Mouse (Mus musculus): ENCODE data around the gene Hist1h4b. TPM values are rescaled to one million over a fixed set of nuclear protein-coding genes. Genes with fewer than 3 reads are reported as not detected.

Hist1h4b gene
- polyA plus RNA-seq, 1 experiment from 2014 or later: 5.9 TPM

- ATAC-seq (replicated peaks; ENCODE audit: low FRiP score) (no peak), DNase-seq (ENCODE audit: low spot score) (no peak)
- Histone ChIP-seq H3K4me1 (replicated peaks; ENCODE audit: control insufficient read depth, insufficient read depth, low read length) (no peaks in the 10 kb centered on the region), H3K4me3 (ENCODE audit: low read depth, low read length) (no peak overlapping the region), H3K9me3 (ENCODE audit: control insufficient read depth, low read length) (no peaks in the 10 kb centered on the region), H3K9ac (ENCODE audit: low read length) (no peak overlapping the region), H3K36me3 (ENCODE audit: control insufficient read depth, insufficient read depth, low read length) (no peaks in the 10 kb centered on the region), H3K27ac (ENCODE audit: low read depth, low read length) (no peak overlapping the region), H3K4me2 (ENCODE audit: low read depth, low read length, severe bottlenecking) (no peak overlapping the region), H3K27me3 (ENCODE audit: control insufficient read depth, insufficient read depth, low read length) (no peaks in the 10 kb centered on the region)
- 87% methylated on average over 2 of the region's 2 CpGs for WGBS
These were observed 47.7 kb downstream of the Hist1h4b start for GRCm38 (mm10) chr13:23804532-23804931.

GRCm38 (mm10) chr13:23806422-23807052 is 49.7 kb downstream of the Hist1h4b start, which contains the start of gene Slc17a2:
Slc17a2 (plus strand) TSS chr13:23806993.
- DNase-seq (ENCODE audit: low spot score) (no peak), ATAC-seq (replicated peaks; ENCODE audit: low FRiP score) (no peak)
- no peaks in the 10 kb centered on the region for H3K4me1 ChIP-seq (replicated peaks; ENCODE audit: control insufficient read depth, insufficient read depth, low read length)
- H3K9me3 ChIP-seq (ENCODE audit: control insufficient read depth, low read length): no peaks in the 10 kb centered on the region
- no peak within 1 kb of the TSS for H3K4me2 ChIP-seq (ENCODE audit: low read depth, low read length, severe bottlenecking)
- no peaks in the 10 kb centered on the region for H3K36me3 ChIP-seq (ENCODE audit: control insufficient read depth, insufficient read depth, low read length)
- 88% methylated on average over 15 of the region's 15 CpGs for WGBS
- H3K27me3 ChIP-seq (ENCODE audit: control insufficient read depth, insufficient read depth, low read length): no peaks in the 10 kb centered on the region
- no peak within 1 kb of the TSS for H3K27ac ChIP-seq (ENCODE audit: low read depth, low read length)
- no peak within 1 kb of the TSS for H3K4me3 ChIP-seq (ENCODE audit: low read depth, low read length)
- H3K9ac ChIP-seq (ENCODE audit: low read length): no peak within 1 kb of the TSS

Small RNA genes lying within 50 kb of the gene (microRNA-seq; reads per million reads assigned to microRNA genes)
- gene Gm44314 (ENCODE audit: insufficient number of aligned reads): not detected
- gene Gm44484 (ENCODE audit: insufficient number of aligned reads): not detected

Other genes starting within 250 kb of the Hist1h4b start
- 2.0 and 4.9 TPM in 2 replicates for gene Hist1h4h, start 226.0 kb upstream of the Hist1h4b start, polyA plus RNA-seq (2014; fragmentation: Nextera tagmentation; extraction: Ambion mirVana)
- 7.7 and 9.3 TPM in 2 replicates for gene Hist1h2af, start 223.1 kb upstream of the Hist1h4b start, polyA plus RNA-seq (2014; fragmentation: Nextera tagmentation; extraction: Ambion mirVana)
- 5.2 and 5.7 TPM in 2 replicates for gene Hist1h3g, start 221.6 kb upstream of the Hist1h4b start, polyA plus RNA-seq (2014; fragmentation: Nextera tagmentation; extraction: Ambion mirVana)
- gene Hist1h2bh, start 213.6 kb upstream of the Hist1h4b start, polyA plus RNA-seq (2014; fragmentation: Nextera tagmentation; extraction: Ambion mirVana): 0.85 and 1.2 TPM in 2 replicates
- 0.92 and 1.4 TPM in 2 replicates for gene Hist1h3f, start 213.0 kb upstream of the Hist1h4b start, polyA plus RNA-seq (2014; fragmentation: Nextera tagmentation; extraction: Ambion mirVana)
- 1.2 and 1.3 TPM in 2 replicates for gene Hist1h4f, start 205.4 kb upstream of the Hist1h4b start, polyA plus RNA-seq (2014; fragmentation: Nextera tagmentation; extraction: Ambion mirVana)
- 0.87 and 0.92 TPM in 2 replicates for gene Hist1h1d, start 203.8 kb upstream of the Hist1h4b start, polyA plus RNA-seq (2014; fragmentation: Nextera tagmentation; extraction: Ambion mirVana)
- 6.7 and 10.4 TPM in 2 replicates for gene Hist1h3e, start 194.6 kb upstream of the Hist1h4b start, polyA plus RNA-seq (2014; fragmentation: Nextera tagmentation; extraction: Ambion mirVana)
- gene Hist1h2ae, start 185.8 kb upstream of the Hist1h4b start, polyA plus RNA-seq (2014; fragmentation: Nextera tagmentation; extraction: Ambion mirVana): 96.4 and 102 TPM in 2 replicates
- 7.4 and 10.0 TPM in 2 replicates for gene Hist1h2bg, start 185.6 kb upstream of the Hist1h4b start, polyA plus RNA-seq (2014; fragmentation: Nextera tagmentation; extraction: Ambion mirVana)
- gene Hist1h2bf, start 182.8 kb upstream of the Hist1h4b start, polyA plus RNA-seq (2014; fragmentation: Nextera tagmentation; extraction: Ambion mirVana): 4.5 and 5.9 TPM in 2 replicates
- 2.5 and 3.0 TPM in 2 replicates for gene Hist1h2ad, start 182.6 kb upstream of the Hist1h4b start, polyA plus RNA-seq (2014; fragmentation: Nextera tagmentation; extraction: Ambion mirVana)
- gene Hist1h3d, start 181.2 kb upstream of the Hist1h4b start, polyA plus RNA-seq (2014; fragmentation: Nextera tagmentation; extraction: Ambion mirVana): 11.9 and 13.9 TPM in 2 replicates
- 132 and 133 TPM in 2 replicates for gene Hist1h4d, start 175.4 kb upstream of the Hist1h4b start, polyA plus RNA-seq (2014; fragmentation: Nextera tagmentation; extraction: Ambion mirVana)
- gene Hist1h2be, start 135.9 kb upstream of the Hist1h4b start, polyA plus RNA-seq (2014; fragmentation: Nextera tagmentation; extraction: Ambion mirVana): 4.0 and 4.6 TPM in 2 replicates
- 27.3 and 27.7 TPM in 2 replicates for gene Hist1h1e, start 134.5 kb upstream of the Hist1h4b start, polyA plus RNA-seq (2014; fragmentation: Nextera tagmentation; extraction: Ambion mirVana)
- 1.1 and 1.2 TPM in 2 replicates for gene Hist1h2ac, start 73.1 kb upstream of the Hist1h4b start, polyA plus RNA-seq (2014; fragmentation: Nextera tagmentation; extraction: Ambion mirVana)
- 23.4 and 25.3 TPM in 2 replicates for gene Hist1h2bc, start 72.8 kb upstream of the Hist1h4b start, polyA plus RNA-seq (2014; fragmentation: Nextera tagmentation; extraction: Ambion mirVana)
- gene Hist1h1t, start 61.2 kb upstream of the Hist1h4b start, polyA plus RNA-seq (2014; fragmentation: Nextera tagmentation; extraction: Ambion mirVana): 0.51 TPM in 1 of 2 replicates, not detected in the other
- gene Hist1h4c, start 58.6 kb upstream of the Hist1h4b start, polyA plus RNA-seq (2014; fragmentation: Nextera tagmentation; extraction: Ambion mirVana): 6.0 and 6.8 TPM in 2 replicates
- 2.2 TPM in 2 replicates for gene Hfe, start 46.2 kb upstream of the Hist1h4b start, polyA plus RNA-seq (2014; fragmentation: Nextera tagmentation; extraction: Ambion mirVana)
- gene Hist1h1c, start 18.2 kb upstream of the Hist1h4b start, polyA plus RNA-seq (2014; fragmentation: Nextera tagmentation; extraction: Ambion mirVana): 14.5 and 15.2 TPM in 2 replicates
- 8.7 and 10.6 TPM in 2 replicates for gene Hist1h3c, start 11.4 kb upstream of the Hist1h4b start, polyA plus RNA-seq (2014; fragmentation: Nextera tagmentation; extraction: Ambion mirVana)
- 2.6 and 3.4 TPM in 2 replicates for gene Hist1h2bb, start 10.3 kb upstream of the Hist1h4b start, polyA plus RNA-seq (2014; fragmentation: Nextera tagmentation; extraction: Ambion mirVana)
- 59.7 and 63.1 TPM in 2 replicates for gene Hist1h2ab, start 5.9 kb upstream of the Hist1h4b start, polyA plus RNA-seq (2014; fragmentation: Nextera tagmentation; extraction: Ambion mirVana)
- 11.7 and 15.4 TPM in 2 replicates for gene Hist1h3b, start 4.7 kb upstream of the Hist1h4b start, polyA plus RNA-seq (2014; fragmentation: Nextera tagmentation; extraction: Ambion mirVana)
- gene Hist1h4a, start 4.2 kb downstream of the Hist1h4b start, polyA plus RNA-seq (2014; fragmentation: Nextera tagmentation; extraction: Ambion mirVana): 0.95 TPM in 1 of 2 replicates, not detected in the other
- 2.9 and 5.4 TPM in 2 replicates for gene Hist1h3a, start 5.4 kb downstream of the Hist1h4b start, polyA plus RNA-seq (2014; fragmentation: Nextera tagmentation; extraction: Ambion mirVana)
- 2.7 and 4.0 TPM in 2 replicates for gene Hist1h1a, start 6.7 kb downstream of the Hist1h4b start, polyA plus RNA-seq (2014; fragmentation: Nextera tagmentation; extraction: Ambion mirVana)
- gene Trim38, start 12.9 kb downstream of the Hist1h4b start, polyA plus RNA-seq (2014; fragmentation: Nextera tagmentation; extraction: Ambion mirVana): 0.13 TPM in 1 of 2 replicates, not detected in the other
- not detected in 2 replicates for gene Slc17a2, start 50.0 kb downstream of the Hist1h4b start, polyA plus RNA-seq (2014; fragmentation: Nextera tagmentation; extraction: Ambion mirVana)
- gene Slc17a3, start 82.4 kb downstream of the Hist1h4b start, polyA plus RNA-seq (2014; fragmentation: Nextera tagmentation; extraction: Ambion mirVana): not detected in 2 replicates
- gene Slc17a1, start 110.7 kb downstream of the Hist1h4b start, polyA plus RNA-seq (2014; fragmentation: Nextera tagmentation; extraction: Ambion mirVana): not detected in 2 replicates
- gene Slc17a4, start 158.0 kb downstream of the Hist1h4b start, polyA plus RNA-seq (2014; fragmentation: Nextera tagmentation; extraction: Ambion mirVana): not detected in 2 replicates
- gene Hist1h2ba, start 177.1 kb downstream of the Hist1h4b start, polyA plus RNA-seq (2014; fragmentation: Nextera tagmentation; extraction: Ambion mirVana): not detected in 2 replicates
- gene Hist1h2aa, start 177.4 kb downstream of the Hist1h4b start, polyA plus RNA-seq (2014; fragmentation: Nextera tagmentation; extraction: Ambion mirVana): not detected in 2 replicates
- gene Scgn, start 234.2 kb downstream of the Hist1h4b start, polyA plus RNA-seq (2014; fragmentation: Nextera tagmentation; extraction: Ambion mirVana): 0.57 and 0.73 TPM in 2 replicates